Mouse (Mus musculus) embryonic facial prominence, embryonic 13.5 days (tissue): ENCODE measurements around the gene 6330409D20Rik. TPM values are rescaled to one million over a fixed set of nuclear protein-coding genes. Genes with fewer than 3 reads are reported as not detected.

Experiments used
- ATAC-seq: fragments of 200-750 bp; cut with Nextera tagmentation; 2 replicates; pipeline ENCODE4 v1.8.0; 2017; ENCODE audit warnings: low read depth; ENCODE audit not compliant: insufficient number of reproducible peaks, insufficient read depth, low FRiP score, low TSS enrichment
- H3K27ac ChIP-seq: fragments of 300-500 bp; sonication (generic); 2 replicates; pipeline ENCODE4 v1.5.1; 2015; ENCODE audit warnings: moderate library complexity, mild to moderate bottlenecking, inconsistent platforms
- H3K27me3 ChIP-seq: fragments of 300-500 bp; sonication (generic); 2 replicates; pipeline ENCODE4 v1.6.1; 2015; ENCODE audit warnings: mild to moderate bottlenecking, inconsistent platforms
- H3K36me3 ChIP-seq: fragments of 300-500 bp; sonication (generic); 2 replicates; pipeline ENCODE4 v1.6.1; 2015; ENCODE audit warnings: mild to moderate bottlenecking, inconsistent platforms
- H3K4me1 ChIP-seq: fragments of 300-500 bp; sonication (generic); 2 replicates; pipeline ENCODE4 v1.6.1; 2015; ENCODE audit warnings: inconsistent platforms
- H3K4me2 ChIP-seq: fragments of 300-500 bp; sonication (generic); 2 replicates; pipeline ENCODE4 v1.6.1; 2015; ENCODE audit warnings: moderate library complexity, mild to moderate bottlenecking, inconsistent platforms
- H3K4me3 ChIP-seq: fragments of 300-500 bp; sonication (generic); 2 replicates; pipeline ENCODE4 v1.5.1; 2015; ENCODE audit warnings: mild to moderate bottlenecking, inconsistent platforms
- H3K9ac ChIP-seq: fragments of 300-500 bp; sonication (generic); 2 replicates; pipeline ENCODE4 v1.6.1; 2015; ENCODE audit warnings: mild to moderate bottlenecking, inconsistent platforms
- H3K9me3 ChIP-seq: fragments of 300-500 bp; sonication (generic); 2 replicates; pipeline ENCODE4 v1.6.1; 2016; ENCODE audit warnings: inconsistent platforms
- WGBS: fragments of 180-500 bp; shearing (Covaris S2); methylation state at CpG from one replicate; pipeline ENCODE4 v1.1.7; 2015; ENCODE audit warnings: mixed read lengths; 5-methylcytosine and 5-hydroxymethylcytosine counted together
- polyA plus RNA-seq: library from polyadenylated mRNA; unstranded; fragments of >200 nt; fragmentation: Nextera tagmentation; extraction: Ambion mirVana; gene quantifications from 2 replicates; pipeline ENCODE4 v1.2.1, GENCODE M21; 2015

6330409D20Rik gene
- polyA plus RNA-seq, 1 experiment from 2014 or later: 0.34 TPM

DNA sequence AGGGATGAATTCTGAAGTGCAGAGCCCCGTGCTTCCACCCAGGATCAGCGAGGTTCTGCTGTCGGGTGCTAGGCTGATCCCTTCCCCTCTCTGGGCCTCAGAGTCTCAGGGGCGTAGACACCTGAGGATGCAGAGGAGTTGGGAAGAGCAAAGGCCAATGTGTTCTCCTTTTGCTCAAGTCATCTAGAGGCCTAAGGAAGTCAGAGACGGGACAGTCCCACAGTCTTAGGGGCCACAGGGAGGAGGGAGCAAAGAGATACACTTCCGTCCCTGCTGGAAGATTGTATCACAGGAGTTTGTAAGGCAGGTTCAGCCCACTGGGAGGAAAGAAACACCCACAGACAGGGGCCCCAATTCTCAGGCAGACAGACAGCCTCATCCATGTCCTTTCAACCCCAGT is 18.8 kb downstream of the 6330409D20Rik start:
- Histone ChIP-seq H3K27me3 (no peaks in the 10 kb centered on the region), H3K4me3 (0 out of 2 replicates have a peak overlapping the region, but pooled peaks have one; percentile 30), H3K36me3 (peaks cover 8% of the 10 kb centered on the region; the same call in 1 of the 2 replicates), H3K9me3 (no peaks in the 10 kb centered on the region), H3K4me1 (peaks cover 30% of the 10 kb centered on the region), H3K4me2 (peak overlapping the region; percentile 53), H3K27ac (no peak overlapping the region), H3K9ac (peak overlapping the region; percentile 27; the same call in 1 of the 2 replicates)
- 50% methylated on average over 6 of the region's 6 CpGs for WGBS
- ATAC-seq: no peak

GRCm38 (mm10) chr2:32720681-32721229 is 20.1 kb downstream of the 6330409D20Rik start, which contains the start of gene Sh2d3c:
Gene Sh2d3c (plus strand): TSS chr2:32721055.
- Histone ChIP-seq H3K27me3 (no peaks in the 10 kb centered on the region), H3K36me3 (peaks cover 8% of the 10 kb centered on the region; the same call in 1 of the 2 replicates), H3K4me2 (peak within 1 kb of the TSS; percentile 53), H3K9me3 (no peaks in the 10 kb centered on the region), H3K4me1 (peaks cover 28% of the 10 kb centered on the region), H3K27ac (peak within 1 kb of the TSS; percentile 52), H3K4me3 (peak within 1 kb of the TSS; percentile 30), H3K9ac (peak within 1 kb of the TSS; percentile 41)
- ATAC-seq: 0 out of 2 replicates have a peak, but pooled peaks have one; percentile 35
- WGBS: 32% methylated on average over 8 of the region's 8 CpGs

GRCm38 (mm10) chr2:32720053-32720452 is 20.8 kb downstream of the 6330409D20Rik start:
- 86% methylated on average over 3 of the region's 3 CpGs for WGBS
- no peak overlapping the region for H3K4me2 ChIP-seq
- H3K27ac ChIP-seq: peak overlapping the region; percentile 52; the same call in 1 of the 2 replicates
- no peaks in the 10 kb centered on the region for H3K27me3 ChIP-seq
- no peaks in the 10 kb centered on the region for H3K9me3 ChIP-seq
- H3K4me3 ChIP-seq: no peak overlapping the region
- H3K9ac ChIP-seq: no peak overlapping the region
- ATAC-seq: no peak
- peaks cover 29% of the 10 kb centered on the region for H3K4me1 ChIP-seq
- peaks cover 1% of the 10 kb centered on the region; the same call in 1 of the 2 replicates for H3K36me3 ChIP-seq

DNA sequence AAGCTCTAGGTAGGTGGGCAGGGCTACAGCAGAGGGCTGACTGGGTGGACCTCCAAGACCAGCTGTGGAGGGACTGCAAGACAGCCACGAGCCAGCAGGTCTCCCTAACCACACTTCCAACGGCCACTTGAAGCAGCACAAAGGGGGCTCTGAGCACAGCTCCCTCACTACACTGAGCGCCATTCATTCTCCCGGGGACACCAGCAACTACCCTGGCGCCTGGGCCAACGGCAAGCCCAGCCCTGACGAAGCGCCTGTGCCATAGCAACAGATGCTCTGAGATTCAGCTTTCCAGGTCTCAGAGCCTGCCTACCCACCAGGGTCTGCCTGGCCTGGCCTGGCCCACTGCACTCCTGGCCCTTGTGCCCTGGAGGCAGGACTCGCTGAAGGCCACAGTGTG is 22.1 kb downstream of the 6330409D20Rik start:
- H3K4me2 ChIP-seq: no peak overlapping the region
- peak; percentile 50 for ATAC-seq
- H3K4me3 ChIP-seq: no peak overlapping the region
- H3K9ac ChIP-seq: no peak overlapping the region
- peaks cover 40% of the 10 kb centered on the region for H3K4me1 ChIP-seq
- WGBS: 40% methylated on average over 9 of the region's 9 CpGs
- H3K9me3 ChIP-seq: no peaks in the 10 kb centered on the region
- H3K27ac ChIP-seq: peak overlapping the region; percentile 53
- H3K36me3 ChIP-seq: no peaks in the 10 kb centered on the region
- H3K27me3 ChIP-seq: no peaks in the 10 kb centered on the region

- Histone ChIP-seq H3K9me3 (no peaks in the 10 kb centered on the region), H3K27ac (no peak overlapping the region; the same call in 1 of the 2 replicates)
- 72% methylated on average over 4 of the region's 4 CpGs for WGBS
Measured at GRCm38 (mm10) chr2:32714987-32715425, 25.8 kb downstream of the 6330409D20Rik start.

GRCm38 (mm10) chr2:32714117-32714986 is 26.5 kb downstream of the 6330409D20Rik start:
- H3K4me1 ChIP-seq: peaks cover 30% of the 10 kb centered on the region
- H3K27me3 ChIP-seq: no peaks in the 10 kb centered on the region
- H3K27ac ChIP-seq: peak overlapping the region; percentile 97
- WGBS: 51% methylated on average over 11 of the region's 11 CpGs
- peak overlapping the region; percentile 93 for H3K4me2 ChIP-seq
- H3K9me3 ChIP-seq: no peaks in the 10 kb centered on the region
- peak overlapping the region; percentile 61; the same call in 1 of the 2 replicates for H3K9ac ChIP-seq
- ATAC-seq: no peak
- H3K4me3 ChIP-seq: peak overlapping the region; percentile 87; the same call in 1 of the 2 replicates
- peaks cover 18% of the 10 kb centered on the region for H3K36me3 ChIP-seq

More at GRCm38 (mm10) chr2:32714987-32715425, 25.8 kb downstream of the 6330409D20Rik start:
- no peaks in the 10 kb centered on the region for H3K27me3 ChIP-seq
- no peak overlapping the region for H3K4me2 ChIP-seq
- no peak overlapping the region for H3K4me3 ChIP-seq
- no peak for ATAC-seq
- peaks cover 30% of the 10 kb centered on the region for H3K4me1 ChIP-seq
- H3K36me3 ChIP-seq: peaks cover 11% of the 10 kb centered on the region
- no peak overlapping the region for H3K9ac ChIP-seq

- Histone ChIP-seq H3K27ac (peak within 1 kb of the TSS; percentile 97), H3K4me3 (peak within 1 kb of the TSS; percentile 87), H3K36me3 (peaks cover 29% of the 10 kb centered on the region), H3K27me3 (no peaks in the 10 kb centered on the region), H3K9ac (peak within 1 kb of the TSS; percentile 88), H3K9me3 (no peaks in the 10 kb centered on the region), H3K4me1 (peaks cover 25% of the 10 kb centered on the region), H3K4me2 (peak within 1 kb of the TSS; percentile 93)
- ATAC-seq: peak; percentile 86
- WGBS: under 1% methylated on average over 62 of the region's 79 CpGs
Measured at GRCm38 (mm10) chr2:32712934-32713817, 27.6 kb downstream of the 6330409D20Rik start, which contains the start of gene Cdk9. Gene Cdk9 (minus strand): TSS chr2:32713076.

- Histone ChIP-seq H3K36me3 (peaks cover 35% of the 10 kb centered on the region), H3K4me3 (peak overlapping the region; percentile 87), H3K27ac (peak overlapping the region; percentile 97), H3K4me2 (peak overlapping the region; percentile 93), H3K27me3 (no peaks in the 10 kb centered on the region), H3K4me1 (peaks cover 25% of the 10 kb centered on the region), H3K9me3 (no peaks in the 10 kb centered on the region), H3K9ac (peak overlapping the region; percentile 88)
- peak; percentile 86 for ATAC-seq
- under 1% methylated on average over 39 of the region's 44 CpGs for WGBS
Measured at GRCm38 (mm10) chr2:32712586-32712933, 28.3 kb downstream of the 6330409D20Rik start.

- Histone ChIP-seq H3K4me1 (peaks cover 25% of the 10 kb centered on the region), H3K9ac (peak overlapping the region; percentile 88), H3K4me3 (peak overlapping the region; percentile 87), H3K9me3 (no peaks in the 10 kb centered on the region), H3K27ac (peak overlapping the region; percentile 97), H3K27me3 (no peaks in the 10 kb centered on the region), H3K36me3 (peaks cover 39% of the 10 kb centered on the region), H3K4me2 (peak overlapping the region; percentile 93)
- ATAC-seq: peak; percentile 44
- under 1% methylated on average over 41 of the region's 41 CpGs for WGBS
Measured at GRCm38 (mm10) chr2:32712108-32712551, 28.7 kb downstream of the 6330409D20Rik start.

- Histone ChIP-seq H3K27me3 (no peaks in the 10 kb centered on the region), H3K4me1 (peaks cover 25% of the 10 kb centered on the region), H3K36me3 (peaks cover 45% of the 10 kb centered on the region), H3K9ac (peak overlapping the region; percentile 88), H3K4me3 (peak overlapping the region; percentile 87), H3K27ac (peak overlapping the region; percentile 97), H3K9me3 (no peaks in the 10 kb centered on the region), H3K4me2 (peak overlapping the region; percentile 93)
- ATAC-seq: no peak
- WGBS: 26% methylated on average over 9 of the region's 9 CpGs
Measured at GRCm38 (mm10) chr2:32711301-32712056, 29.3 kb downstream of the 6330409D20Rik start.
